Mouse (Mus musculus): ENCODE measurements around the gene St13. TPM values are rescaled to one million over a fixed set of nuclear protein-coding genes. Genes with fewer than 3 reads are reported as not detected.

St13 gene
- polyA plus RNA-seq, 1 experiment from 2014 or later = 121 TPM

- H3K4me2 ChIP-seq (ENCODE audit: low read depth, low read length) = no peak overlapping the region
- H3K4me1 ChIP-seq (ENCODE audit: control insufficient read depth, insufficient read depth, low read length) = no peaks in the 10 kb centered on the region
- no peak overlapping the region for H3K4me3 ChIP-seq (ENCODE audit: low read length)
- no peak for ATAC-seq (replicated peaks; ENCODE audit: extremely low read depth, insufficient read depth, low FRiP score)
- H3K36me3 ChIP-seq (ENCODE audit: control insufficient read depth, insufficient read depth) = peaks cover 28% of the 10 kb centered on the region
- no peaks in the 10 kb centered on the region for H3K9me3 ChIP-seq (replicated peaks; ENCODE audit: control insufficient read depth, low read length)
- no peak overlapping the region for H3K9ac ChIP-seq (ENCODE audit: low read length)
- H3K27ac ChIP-seq (ENCODE audit: low read length) = no peak overlapping the region
- whole genome bisulfite sequencing = 92% methylated on average over 2 of the region's 2 CpGs
- no peaks in the 10 kb centered on the region for H3K27me3 ChIP-seq (ENCODE audit: control insufficient read depth, insufficient read depth, low read length)
Measured at GRCm38 (mm10) chr15:81378845-81379244, 21.0 kb downstream of the St13 start.

GRCm38 (mm10) chr15:81374621-81375020 lies 25.3 kb downstream of the St13 start:
- Histone ChIP-seq H3K4me2 (ENCODE audit: low read depth, low read length) (no peak overlapping the region), H3K9ac (ENCODE audit: low read length) (no peak overlapping the region), H3K4me3 (ENCODE audit: low read length) (no peak overlapping the region), H3K9me3 (replicated peaks; ENCODE audit: control insufficient read depth, low read length) (no peaks in the 10 kb centered on the region), H3K27me3 (ENCODE audit: control insufficient read depth, insufficient read depth, low read length) (no peaks in the 10 kb centered on the region), H3K4me1 (ENCODE audit: control insufficient read depth, insufficient read depth, low read length) (no peaks in the 10 kb centered on the region), H3K27ac (ENCODE audit: low read length) (no peak overlapping the region), H3K36me3 (ENCODE audit: control insufficient read depth, insufficient read depth) (peaks cover 40% of the 10 kb centered on the region)
- ATAC-seq (replicated peaks; ENCODE audit: extremely low read depth, insufficient read depth, low FRiP score) = no peak
- 86% methylated on average over 11 of the region's 11 CpGs for WGBS

- Histone ChIP-seq H3K4me2 (ENCODE audit: low read depth, low read length) (no peak overlapping the region), H3K27ac (ENCODE audit: low read length) (no peak overlapping the region), H3K4me3 (ENCODE audit: low read length) (no peak overlapping the region), H3K27me3 (ENCODE audit: control insufficient read depth, insufficient read depth, low read length) (no peaks in the 10 kb centered on the region), H3K36me3 (ENCODE audit: control insufficient read depth, insufficient read depth) (peaks cover 52% of the 10 kb centered on the region), H3K4me1 (ENCODE audit: control insufficient read depth, insufficient read depth, low read length) (no peaks in the 10 kb centered on the region), H3K9ac (ENCODE audit: low read length) (no peak overlapping the region), H3K9me3 (replicated peaks; ENCODE audit: control insufficient read depth, low read length) (no peaks in the 10 kb centered on the region)
- WGBS = 75% methylated on average over 1 of the region's 1 CpGs
- ATAC-seq (replicated peaks; ENCODE audit: extremely low read depth, insufficient read depth, low FRiP score) = no peak
Measured at GRCm38 (mm10) chr15:81370356-81370755, 29.5 kb downstream of the St13 start.

- Histone ChIP-seq H3K9ac (ENCODE audit: low read length) (no peak overlapping the region), H3K4me3 (ENCODE audit: low read length) (no peak overlapping the region), H3K36me3 (ENCODE audit: control insufficient read depth, insufficient read depth) (peaks cover 53% of the 10 kb centered on the region), H3K9me3 (replicated peaks; ENCODE audit: control insufficient read depth, low read length) (no peaks in the 10 kb centered on the region), H3K4me2 (ENCODE audit: low read depth, low read length) (no peak overlapping the region), H3K4me1 (ENCODE audit: control insufficient read depth, insufficient read depth, low read length) (no peaks in the 10 kb centered on the region), H3K27ac (ENCODE audit: low read length) (no peak overlapping the region), H3K27me3 (ENCODE audit: control insufficient read depth, insufficient read depth, low read length) (no peaks in the 10 kb centered on the region)
- no peak for ATAC-seq (replicated peaks; ENCODE audit: extremely low read depth, insufficient read depth, low FRiP score)
- 93% methylated on average over 1 of the region's 1 CpGs for WGBS
Measured at GRCm38 (mm10) chr15:81368601-81369000, 31.3 kb downstream of the St13 start.

GRCm38 (mm10) chr15:81366241-81366640 lies 33.6 kb downstream of the St13 start:
- Histone ChIP-seq H3K9ac (ENCODE audit: low read length) (no peak overlapping the region), H3K36me3 (ENCODE audit: control insufficient read depth, insufficient read depth) (peaks cover 45% of the 10 kb centered on the region), H3K4me1 (ENCODE audit: control insufficient read depth, insufficient read depth, low read length) (peaks cover 4% of the 10 kb centered on the region), H3K27ac (ENCODE audit: low read length) (no peak overlapping the region), H3K9me3 (replicated peaks; ENCODE audit: control insufficient read depth, low read length) (no peaks in the 10 kb centered on the region), H3K27me3 (ENCODE audit: control insufficient read depth, insufficient read depth, low read length) (no peaks in the 10 kb centered on the region), H3K4me3 (ENCODE audit: low read length) (no peak overlapping the region), H3K4me2 (ENCODE audit: low read depth, low read length) (no peak overlapping the region)
- 71% methylated on average over 4 of the region's 4 CpGs for WGBS
- ATAC-seq (replicated peaks; ENCODE audit: extremely low read depth, insufficient read depth, low FRiP score) = no peak

- WGBS = 80% methylated on average over 8 of the region's 8 CpGs
- no peaks in the 10 kb centered on the region for H3K27me3 ChIP-seq (ENCODE audit: control insufficient read depth, insufficient read depth, low read length)
Measured at GRCm38 (mm10) chr15:81365246-81365645, 34.6 kb downstream of the St13 start.

GRCm38 (mm10) chr15:81364271-81364670 lies 35.6 kb downstream of the St13 start:
- H3K36me3 ChIP-seq (ENCODE audit: control insufficient read depth, insufficient read depth) = peaks cover 34% of the 10 kb centered on the region
- 88% methylated on average over 1 of the region's 1 CpGs for WGBS
- H3K9me3 ChIP-seq (replicated peaks; ENCODE audit: control insufficient read depth, low read length) = no peaks in the 10 kb centered on the region
- no peak overlapping the region for H3K9ac ChIP-seq (ENCODE audit: low read length)
- no peak overlapping the region for H3K4me3 ChIP-seq (ENCODE audit: low read length)
- no peak overlapping the region for H3K4me2 ChIP-seq (ENCODE audit: low read depth, low read length)
- ATAC-seq (replicated peaks; ENCODE audit: extremely low read depth, insufficient read depth, low FRiP score) = no peak
- H3K27ac ChIP-seq (ENCODE audit: low read length) = no peak overlapping the region
- H3K4me1 ChIP-seq (ENCODE audit: control insufficient read depth, insufficient read depth, low read length) = peaks cover 11% of the 10 kb centered on the region
- no peaks in the 10 kb centered on the region for H3K27me3 ChIP-seq (ENCODE audit: control insufficient read depth, insufficient read depth, low read length)

More at GRCm38 (mm10) chr15:81365246-81365645, 34.6 kb downstream of the St13 start:
- no peak overlapping the region for H3K4me2 ChIP-seq (ENCODE audit: low read depth, low read length)
- ATAC-seq (replicated peaks; ENCODE audit: extremely low read depth, insufficient read depth, low FRiP score) = no peak
- H3K36me3 ChIP-seq (ENCODE audit: control insufficient read depth, insufficient read depth) = peaks cover 37% of the 10 kb centered on the region
- H3K27ac ChIP-seq (ENCODE audit: low read length) = no peak overlapping the region
- H3K4me1 ChIP-seq (ENCODE audit: control insufficient read depth, insufficient read depth, low read length) = peaks cover 4% of the 10 kb centered on the region
- H3K9me3 ChIP-seq (replicated peaks; ENCODE audit: control insufficient read depth, low read length) = no peaks in the 10 kb centered on the region
- no peak overlapping the region for H3K4me3 ChIP-seq (ENCODE audit: low read length)
- no peak overlapping the region for H3K9ac ChIP-seq (ENCODE audit: low read length)

GRCm38 (mm10) chr15:81362501-81362900 lies 37.4 kb downstream of the St13 start:
- Histone ChIP-seq H3K4me2 (ENCODE audit: low read depth, low read length) (no peak overlapping the region), H3K4me3 (ENCODE audit: low read length) (no peak overlapping the region), H3K9ac (ENCODE audit: low read length) (no peak overlapping the region), H3K27me3 (ENCODE audit: control insufficient read depth, insufficient read depth, low read length) (no peaks in the 10 kb centered on the region), H3K27ac (ENCODE audit: low read length) (no peak overlapping the region), H3K9me3 (replicated peaks; ENCODE audit: control insufficient read depth, low read length) (no peaks in the 10 kb centered on the region), H3K4me1 (ENCODE audit: control insufficient read depth, insufficient read depth, low read length) (peaks cover 11% of the 10 kb centered on the region), H3K36me3 (ENCODE audit: control insufficient read depth, insufficient read depth) (peaks cover 30% of the 10 kb centered on the region)
- WGBS = 78% methylated on average over 1 of the region's 1 CpGs
- ATAC-seq (replicated peaks; ENCODE audit: extremely low read depth, insufficient read depth, low FRiP score) = no peak

GRCm38 (mm10) chr15:81361417-81362015 lies 38.4 kb downstream of the St13 start:
- Histone ChIP-seq H3K27ac (ENCODE audit: low read length) (peak overlapping the region; percentile 88), H3K36me3 (ENCODE audit: control insufficient read depth, insufficient read depth) (peaks cover 20% of the 10 kb centered on the region), H3K9ac (ENCODE audit: low read length) (no peak overlapping the region), H3K27me3 (ENCODE audit: control insufficient read depth, insufficient read depth, low read length) (no peaks in the 10 kb centered on the region), H3K4me3 (ENCODE audit: low read length) (no peak overlapping the region; the same call in 1 of the 2 replicates), H3K9me3 (replicated peaks; ENCODE audit: control insufficient read depth, low read length) (no peaks in the 10 kb centered on the region), H3K4me1 (ENCODE audit: control insufficient read depth, insufficient read depth, low read length) (peaks cover 11% of the 10 kb centered on the region), H3K4me2 (ENCODE audit: low read depth, low read length) (peak overlapping the region; percentile 73)
- no peak for ATAC-seq (replicated peaks; ENCODE audit: extremely low read depth, insufficient read depth, low FRiP score)
- 25% methylated on average over 10 of the region's 10 CpGs for WGBS
